Mouse (Mus musculus) limb, embryonic 11.5 days (tissue): ENCODE measurements around the gene Kat2b. TPM values are rescaled to one million over a fixed set of nuclear protein-coding genes. Genes with fewer than 3 reads are reported as not detected.
"Not testable (repeated sequence)": the region's sequence is repeated elsewhere in the genome, so short reads cannot be mapped to it uniquely, and the experiment has no call there.

ENCODE experiments used
- ATAC-seq: fragments of 200-750 bp; cut with Nextera tagmentation; 2 replicates; pipeline ENCODE4 v1.8.0; 2017; ENCODE audit warnings: low read depth; ENCODE audit not compliant: insufficient number of reproducible peaks, low FRiP score, low TSS enrichment
- DNase-seq: peaks from one replicate; pipeline ENCODE4 v3.0.0-alpha.2; 2015; ENCODE audit warnings: low spot score
- H3K27ac ChIP-seq: fragments of 300-500 bp; sonication (generic); replicated peaks from 2 replicates; pipeline ENCODE4 v1.5.1; 2014; ENCODE audit warnings: low read depth, mild to moderate bottlenecking, low read length
- H3K27me3 ChIP-seq: fragments of 300-500 bp; sonication (generic); 2 replicates; pipeline ENCODE4 v1.6.1; 2014; ENCODE audit warnings: mild to moderate bottlenecking, low read length, mixed read lengths; ENCODE audit not compliant: control insufficient read depth, insufficient read depth
- H3K36me3 ChIP-seq: fragments of 300-500 bp; sonication (generic); 2 replicates; pipeline ENCODE4 v1.6.1; 2014; ENCODE audit warnings: mild to moderate bottlenecking, low read length, moderate library complexity, mixed read lengths; ENCODE audit not compliant: control insufficient read depth, insufficient read depth
- H3K4me1 ChIP-seq: fragments of 300-500 bp; sonication (generic); 2 replicates; pipeline ENCODE4 v1.6.1; 2014; ENCODE audit warnings: low read length, mixed read lengths; ENCODE audit not compliant: control insufficient read depth, insufficient read depth
- H3K4me2 ChIP-seq: fragments of 300-500 bp; sonication (generic); 2 replicates; pipeline ENCODE4 v1.6.1; 2014; ENCODE audit warnings: low read depth, mild to moderate bottlenecking, moderate library complexity; ENCODE audit not compliant: severe bottlenecking
- H3K4me3 ChIP-seq: fragments of 300-500 bp; sonication (generic); 2 replicates; pipeline ENCODE4 v1.5.1; 2014; ENCODE audit warnings: low read depth, low read length
- H3K9ac ChIP-seq: fragments of 300-500 bp; sonication (generic); 2 replicates; pipeline ENCODE4 v1.6.1; 2014; ENCODE audit warnings: mild to moderate bottlenecking, low read length
- H3K9me3 ChIP-seq: fragments of 300-500 bp; sonication (generic); 2 replicates; pipeline ENCODE4 v1.6.1; 2016; ENCODE audit warnings: low read length; ENCODE audit not compliant: control insufficient read depth
- WGBS: fragments of 180-500 bp; shearing (Covaris S2); extraction: QIAGEN DNeasy Blood & Tissue Kit; methylation state at CpG from one replicate; pipeline ENCODE4 v1.1.7; 2014; 5-methylcytosine and 5-hydroxymethylcytosine counted together
- polyA plus RNA-seq: library from polyadenylated mRNA; unstranded; fragments of >200 nt; fragmentation: Nextera tagmentation; extraction: Ambion mirVana; gene quantifications from 2 replicates; pipeline ENCODE4 v1.2.1, GENCODE M21; 2014

Gene Kat2b
- polyA plus RNA-seq, 1 experiment from 2014 or later: 2.9 TPM

DNA sequence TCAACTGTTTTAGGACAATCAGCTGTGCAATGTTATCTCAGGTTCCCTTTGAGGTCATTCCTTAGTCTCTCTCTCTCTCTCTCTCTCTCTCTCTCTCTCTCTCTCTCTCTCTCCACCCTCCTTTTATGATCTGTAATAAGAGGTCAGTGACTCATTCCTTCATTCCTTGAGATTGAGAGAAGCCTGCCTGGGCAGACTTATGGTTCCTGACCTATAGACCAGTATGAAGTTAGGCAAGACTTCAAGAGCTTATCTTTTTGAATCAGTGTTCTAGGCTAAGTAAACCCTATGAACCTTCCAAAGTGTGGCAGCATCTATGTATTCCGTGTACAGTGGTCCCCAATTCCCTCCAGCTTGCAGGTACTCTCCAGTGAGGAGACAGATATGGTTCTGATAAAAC lies 147.8 kb downstream of the Kat2b start:
- Histone ChIP-seq H3K9me3 (no peaks in the 10 kb centered on the region), H3K27ac (no peak overlapping the region), H3K9ac (no peak overlapping the region), H3K4me2 (no peak overlapping the region), H3K4me3 (no peak overlapping the region), H3K36me3 (no peaks in the 10 kb centered on the region), H3K27me3 (no peaks in the 10 kb centered on the region), H3K4me1 (no peaks in the 10 kb centered on the region)
- DNase-seq: no peak
- WGBS: 59% methylated on average over 1 of the region's 1 CpGs
- no peak for ATAC-seq

DNA sequence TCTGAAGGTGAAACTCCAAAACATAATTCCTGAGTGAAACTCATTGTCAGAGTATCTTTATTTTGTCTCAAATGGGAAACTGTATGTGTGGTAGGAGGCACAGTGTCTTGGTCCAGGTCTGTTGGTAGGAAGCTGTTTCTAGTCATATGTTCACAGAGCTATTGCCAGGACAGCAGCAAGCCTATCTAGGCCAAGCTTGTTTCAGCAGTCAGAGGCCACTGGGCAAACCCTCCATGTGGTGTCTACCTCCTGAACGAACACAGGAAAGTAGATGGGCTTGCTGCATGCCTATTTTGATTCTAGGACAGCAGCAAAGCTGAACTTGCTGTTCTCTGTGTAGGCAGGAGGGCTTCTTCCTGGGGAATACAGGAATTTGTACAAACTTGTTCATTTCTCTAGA lies 148.5 kb downstream of the Kat2b start:
- not testable (repeated sequence) for H3K4me2 ChIP-seq, H3K9ac ChIP-seq, H3K9me3 ChIP-seq, H3K36me3 ChIP-seq, ATAC-seq, H3K27ac ChIP-seq, H3K4me1 ChIP-seq, DNase-seq, H3K27me3 ChIP-seq, H3K4me3 ChIP-seq
- 69% methylated on average over 1 of the region's 1 CpGs for WGBS

DNA sequence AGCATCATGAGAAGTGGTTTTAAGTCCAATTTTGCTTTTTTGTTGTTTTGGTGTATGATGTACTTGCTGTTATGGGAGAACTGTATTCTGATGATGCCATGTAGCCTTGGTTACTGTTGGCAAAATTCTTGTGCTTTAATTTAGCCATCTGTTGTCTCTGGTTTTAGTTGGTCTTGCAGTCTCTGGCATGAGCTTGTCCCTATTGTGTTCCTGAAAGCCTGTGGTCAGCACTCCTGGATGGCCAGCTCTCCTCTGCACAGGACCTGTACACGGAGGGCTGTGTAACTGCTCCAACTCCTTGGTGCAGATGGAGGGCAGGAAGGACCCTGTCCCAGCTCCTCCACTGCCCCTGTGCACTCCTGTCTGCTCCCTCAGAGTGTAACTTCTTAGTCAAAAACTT lies 151.8 kb downstream of the Kat2b start:
- WGBS: 62% methylated on average over 1 of the region's 1 CpGs

DNA sequence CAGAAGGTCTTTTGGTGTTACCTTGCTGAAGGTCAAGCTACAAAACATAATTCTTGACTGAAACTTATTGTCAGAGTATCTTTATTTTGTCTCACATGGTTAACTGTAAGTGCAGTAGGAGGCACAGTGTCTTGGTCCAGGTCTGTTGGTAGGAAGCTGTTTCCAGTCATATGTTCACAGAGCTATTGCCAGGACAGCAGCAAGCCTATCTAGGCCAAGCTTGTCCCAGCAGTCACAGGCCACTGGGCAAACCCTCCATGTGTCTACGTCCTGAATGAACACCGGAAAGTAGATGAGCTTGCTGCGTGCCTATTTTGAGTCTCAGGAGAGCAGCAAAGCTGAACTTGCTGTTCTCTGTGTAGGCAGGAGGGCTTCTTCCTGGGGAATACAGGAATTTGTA lies 152.3 kb downstream of the Kat2b start:
- not testable (repeated sequence) for DNase-seq, H3K9ac ChIP-seq, H3K36me3 ChIP-seq

More for the DNA sequence above, 151.8 kb downstream of the Kat2b start:
- Histone ChIP-seq H3K27me3 (no peaks in the 10 kb centered on the region), H3K4me2 (no peak overlapping the region), H3K4me3 (no peak overlapping the region), H3K36me3 (no peaks in the 10 kb centered on the region), H3K9ac (no peak overlapping the region), H3K27ac (no peak overlapping the region), H3K4me1 (no peaks in the 10 kb centered on the region), H3K9me3 (no peaks in the 10 kb centered on the region)
- ATAC-seq: no peak
- no peak for DNase-seq

More for the DNA sequence above, 152.3 kb downstream of the Kat2b start:
- H3K27me3 ChIP-seq, H3K27ac ChIP-seq, H3K9me3 ChIP-seq, H3K4me1 ChIP-seq, ATAC-seq, H3K4me3 ChIP-seq, H3K4me2 ChIP-seq: not testable (repeated sequence)
- 89% methylated on average over 3 of the region's 3 CpGs for WGBS

Other genes starting within 250 kb of the Kat2b start
- gene Efhb, start 103.5 kb upstream of the Kat2b start, polyA plus RNA-seq: 0.17 and 0.26 TPM in 2 replicates
- gene Rab5a, start 87.6 kb upstream of the Kat2b start, polyA plus RNA-seq: 75.1 and 81.6 TPM in 2 replicates
- 0.16 and 0.23 TPM in 2 replicates for gene Pp2d1, start 27.4 kb upstream of the Kat2b start, polyA plus RNA-seq
- gene Sgo1, start 122.5 kb downstream of the Kat2b start, polyA plus RNA-seq: 54.4 and 56.3 TPM in 2 replicates